Mouse (Mus musculus) small intestine, adult 2 months (tissue): ENCODE results near the gene Wdr66.

Source experiments
- CTCF ChIP-seq: fragments of 200-500 bp; IDR thresholded peaks from 2 replicates; pipeline ENCODE4 v1.5.1; 2012; ENCODE audit warnings: low read depth, mild to moderate bottlenecking, control low read depth, inconsistent platforms, low read length, moderate library complexity, mixed read lengths; ENCODE audit not compliant: insufficient replicate concordance, insufficient read length; ENCODE audit errors: extremely low read depth
- POLR2A ChIP-seq: fragments of 200-500 bp; IDR thresholded peaks from 2 replicates; pipeline ENCODE4 v1.6.1; 2012; ENCODE audit warnings: low read depth, mild to moderate bottlenecking, control low read depth, inconsistent platforms, low read length, moderate library complexity

GRCm38 (mm10) chr5:123300496-123301034, 48.7 kb downstream of the Wdr66 start:
- TF ChIP-seq POLR2A (no peak), CTCF (no peak)
